Mouse (Mus musculus) heart, postnatal 36 days (tissue): Measurements from ENCODE around the gene Stxbp6. TPM values are rescaled to one million over a fixed set of nuclear protein-coding genes. Genes with fewer than 3 reads are reported as not detected.

ENCODE experiments used
- DNase-seq, 2 experiments: peaks; one replicate each; pipeline ENCODE4 v3.0.0; 2021 to 2022
- intact Hi-C: fragments of 180-260 bp; cut with DNase I; formaldehyde crosslinking; loops from one replicate; pipeline ENCODE4 v1.15.1; 2025
- total RNA-seq, 2 experiments: library from RNA; stranded (reverse); gene quantifications; 2 replicates each; pipeline ENCODE4 v1.2.3; 2021

Stxbp6 gene
- total RNA-seq, 2 experiments from 2014 or later = 10.3 to 11.7 TPM

GRCm38 (mm10) chr12:45001996-45002395 lies 72.5 kb downstream of the Stxbp6 start:
- intact Hi-C loops = loop anchor here (5.0 kb wide), 1 partner anchor 60 kb away; no protein-coding TSS in a partner anchor
- DNase-seq = no peak

GRCm38 (mm10) chr12:44997422-44997821 lies 77.1 kb downstream of the Stxbp6 start:
- no peak for DNase-seq
- intact Hi-C loops = no loop called here

DNA sequence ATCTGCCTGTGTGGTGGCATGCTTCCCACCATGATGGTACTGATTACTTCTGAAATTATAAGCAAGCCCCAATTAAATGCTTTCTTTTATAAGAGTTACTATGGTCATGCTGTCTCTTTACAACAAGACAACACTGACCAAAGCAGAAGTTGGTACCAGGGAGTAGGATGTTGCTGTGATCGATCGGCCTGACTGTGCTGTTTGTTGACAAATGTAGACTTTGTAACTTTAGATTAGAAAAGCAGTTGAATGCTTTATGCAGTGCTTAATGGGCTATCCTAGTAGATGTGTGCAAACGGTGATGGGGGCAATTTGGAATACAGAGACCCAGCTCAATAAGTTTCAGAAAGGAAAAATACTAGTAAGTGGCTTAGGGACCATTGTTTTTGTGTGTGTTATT lies 77.6 kb downstream of the Stxbp6 start:
- no peak for DNase-seq
- intact Hi-C loops = no loop called here

GRCm38 (mm10) chr12:44996274-44996673 lies 78.2 kb downstream of the Stxbp6 start:
- no peak for DNase-seq
- intact Hi-C loops = no loop called here

DNA sequence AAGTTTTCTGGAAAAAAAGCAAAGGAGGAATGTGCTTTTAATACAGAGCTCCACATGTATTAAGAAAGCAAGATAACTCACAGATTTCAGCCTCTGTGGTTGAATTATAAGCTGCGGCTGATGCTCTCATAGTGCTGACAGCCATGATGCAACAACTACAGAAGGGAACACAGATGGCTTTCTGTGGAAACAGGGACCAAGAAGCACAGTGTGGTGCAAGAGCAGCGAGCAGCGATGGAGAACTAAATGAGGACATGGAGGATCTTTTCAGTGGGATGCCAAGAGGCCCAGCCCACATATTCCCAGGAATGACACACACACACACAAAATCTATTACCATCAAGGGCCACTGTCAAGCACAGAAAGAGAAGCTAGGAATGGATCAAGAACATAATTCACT lies 81.1 kb downstream of the Stxbp6 start:
- intact Hi-C loops = no loop called here
- no peak for DNase-seq

DNA sequence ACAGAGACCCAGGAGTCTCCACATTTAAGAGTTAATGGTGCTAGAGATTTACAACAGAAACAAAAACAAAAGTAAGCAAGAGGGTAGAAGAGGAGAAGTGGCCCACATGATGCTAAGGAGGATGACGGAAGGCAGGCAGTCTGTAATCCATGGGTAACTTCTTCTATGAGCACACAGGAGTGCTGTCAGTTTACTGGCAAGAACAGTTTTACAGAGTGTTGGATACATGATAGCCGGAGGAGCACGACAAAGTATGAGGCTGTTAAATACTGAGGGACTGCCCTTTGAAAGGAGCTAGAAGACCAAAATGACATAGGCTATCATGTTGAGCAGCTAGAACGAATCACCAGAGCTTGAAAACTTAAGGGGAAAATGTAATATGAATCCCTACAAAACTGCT lies 81.7 kb downstream of the Stxbp6 start:
- intact Hi-C loops = no loop called here
- no peak for DNase-seq

- DNase-seq = no peak
- intact Hi-C loops = no loop called here
Observed at GRCm38 (mm10) chr12:44990379-44990778, 84.1 kb downstream of the Stxbp6 start.

- DNase-seq = no peak
- intact Hi-C loops = no loop called here
Observed at GRCm38 (mm10) chr12:44989011-44989410, 85.5 kb downstream of the Stxbp6 start.

- intact Hi-C loops = no loop called here
- DNase-seq = no peak
Observed at GRCm38 (mm10) chr12:44987762-44988161, 86.7 kb downstream of the Stxbp6 start.

GRCm38 (mm10) chr12:44979316-44979848 lies 95.1 kb downstream of the Stxbp6 start:
- DNase-seq = no peak
- intact Hi-C loops = no loop called here

DNA sequence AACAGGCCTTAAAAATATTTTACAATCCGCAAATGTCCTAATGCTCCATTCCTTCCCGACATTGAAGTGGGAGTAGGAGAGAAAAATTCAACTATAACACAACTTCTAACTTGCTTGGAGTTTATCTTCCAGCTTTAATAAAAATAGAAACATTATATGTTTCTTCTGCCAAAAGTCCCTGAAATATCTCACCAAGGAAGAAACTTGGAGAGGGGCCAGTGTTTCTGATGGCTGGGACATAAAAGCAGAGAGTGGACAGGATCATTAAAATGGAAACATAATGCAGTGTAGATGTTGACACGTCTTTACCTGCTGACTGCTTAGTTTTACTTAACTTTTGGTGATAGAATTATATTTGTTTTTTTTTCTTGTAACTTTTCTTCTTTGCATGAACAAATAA lies 99.2 kb downstream of the Stxbp6 start:
- no peak for DNase-seq

GRCm38 (mm10) chr12:44971477-44971876 lies 103.0 kb downstream of the Stxbp6 start:
- no peak for DNase-seq
- intact Hi-C loops = no loop called here

More for the DNA sequence above, 99.2 kb downstream of the Stxbp6 start:
- intact Hi-C loops = no loop called here

GRCm38 (mm10) chr12:44967448-44967847 lies 107.1 kb downstream of the Stxbp6 start:
- intact Hi-C loops = no loop called here

DNA sequence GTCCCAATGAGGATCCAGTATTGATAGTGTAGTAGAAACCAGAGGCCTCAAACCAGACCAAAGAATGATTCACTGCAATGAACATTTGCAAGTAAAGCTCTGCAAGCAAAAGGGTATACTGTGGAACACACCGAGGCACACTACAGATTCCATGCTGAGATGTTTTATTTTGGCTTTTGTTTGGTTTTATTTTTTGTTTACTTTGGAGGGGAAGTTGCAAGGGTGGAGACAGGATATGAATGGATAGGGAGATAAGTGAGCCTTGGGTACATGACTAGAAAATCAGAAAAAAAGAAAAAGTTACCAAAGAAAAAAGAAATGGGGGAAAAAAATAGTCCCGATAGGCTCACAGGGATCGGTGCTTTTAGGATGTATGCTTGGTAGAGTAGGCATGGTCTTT lies 117.0 kb downstream of the Stxbp6 start:
- intact Hi-C loops = no loop called here
- DNase-seq = no peak

More at GRCm38 (mm10) chr12:44967448-44967847, 107.1 kb downstream of the Stxbp6 start:
- DNase-seq = no peak

DNA sequence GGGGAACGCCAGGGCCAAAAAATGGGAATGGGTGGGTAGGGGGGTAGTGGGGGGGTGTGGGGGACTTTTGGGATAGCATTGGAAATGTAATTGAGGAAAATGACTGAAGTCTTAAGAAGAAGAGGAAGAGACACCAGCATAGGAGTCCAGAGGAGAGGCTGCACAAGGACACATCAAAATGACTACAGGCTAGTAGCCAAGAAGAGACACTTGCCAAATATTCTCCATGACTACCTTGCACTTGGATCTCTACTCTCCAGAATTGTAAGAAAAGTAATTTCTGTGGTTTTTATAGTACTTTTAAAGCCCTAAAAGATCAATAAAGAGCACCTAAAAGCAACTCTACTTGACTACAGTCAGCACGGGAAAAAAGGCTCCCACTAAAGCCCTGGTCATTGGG lies 121.4 kb downstream of the Stxbp6 start:
- intact Hi-C loops = no loop called here
- no peak for DNase-seq

GRCm38 (mm10) chr12:44952072-44952471 lies 122.4 kb downstream of the Stxbp6 start:
- intact Hi-C loops = no loop called here
- no peak for DNase-seq

- DNase-seq = no peak
- intact Hi-C loops = no loop called here
Observed at GRCm38 (mm10) chr12:44950559-44950958, 124.0 kb downstream of the Stxbp6 start.

DNA sequence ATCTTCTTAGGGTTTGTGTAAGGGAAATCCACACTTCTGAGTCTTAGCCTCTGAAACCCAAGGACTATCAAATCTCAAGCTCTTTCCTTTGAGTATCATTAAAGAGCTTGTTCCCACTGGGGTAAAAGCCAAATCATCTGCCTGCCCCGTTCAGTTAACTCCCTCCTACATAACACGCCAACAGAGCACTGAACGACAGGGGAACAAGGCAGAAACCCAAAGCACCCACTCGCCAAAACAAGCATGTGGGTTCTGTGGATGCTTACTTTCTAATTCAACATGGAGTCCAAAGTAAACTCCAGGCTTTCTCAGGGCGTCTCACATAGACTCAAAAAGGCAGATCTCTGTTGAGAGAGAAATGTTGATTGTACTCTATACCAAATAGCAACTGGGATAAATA lies 126.7 kb downstream of the Stxbp6 start:
- intact Hi-C loops = no loop called here

GRCm38 (mm10) chr12:44940325-44940724 lies 134.2 kb downstream of the Stxbp6 start:
- DNase-seq = no peak
- intact Hi-C loops = loop anchor here (5.0 kb wide), 1 partner anchor 62 kb away; no protein-coding TSS in a partner anchor

More for the DNA sequence above, 126.7 kb downstream of the Stxbp6 start:
- no peak for DNase-seq

DNA sequence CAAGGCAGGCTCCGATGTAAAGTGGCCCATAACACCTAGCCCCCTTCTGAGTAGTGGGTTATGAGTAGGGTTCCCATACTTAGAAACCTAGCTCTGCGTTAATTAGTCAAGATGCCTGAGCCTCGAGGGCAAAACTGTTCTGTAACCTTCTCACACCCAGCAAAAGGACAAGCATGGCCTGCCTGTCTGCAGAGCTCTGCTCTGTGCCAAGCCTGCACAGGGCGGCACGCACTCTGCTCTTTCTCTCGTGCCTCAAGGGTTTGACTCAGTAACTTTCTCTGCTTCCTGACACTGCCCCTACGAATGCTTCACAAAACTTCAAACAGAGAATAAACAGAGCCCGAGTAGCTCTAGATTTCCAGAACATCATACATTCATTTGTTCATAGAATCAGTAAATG lies 135.4 kb downstream of the Stxbp6 start:
- intact Hi-C loops = loop anchor here (5.0 kb wide), 1 partner anchor 73 kb away; no protein-coding TSS in a partner anchor
- DNase-seq = no peak

GRCm38 (mm10) chr12:44932954-44933353 lies 141.6 kb downstream of the Stxbp6 start:
- DNase-seq = no peak
- intact Hi-C loops = no loop called here

GRCm38 (mm10) chr12:44931716-44932115 lies 142.8 kb downstream of the Stxbp6 start:
- intact Hi-C loops = no loop called here
- no peak for DNase-seq

GRCm38 (mm10) chr12:44928456-44928855 lies 146.1 kb downstream of the Stxbp6 start:
- no peak for DNase-seq
- intact Hi-C loops = loop anchor here (1.0 kb wide), 1 partner anchor 69 kb away; no protein-coding TSS in a partner anchor
